Comparison of ENCODE assay signal across 19 mouse cellular contexts in genomic region chr10:49219631-49220030, GRCm38 (mm10).
DNase-seq lines count a peak whose midpoint lies in the region; ATAC-seq lines count a peak whose summit lies in the region.
"Had no signal": no experiment of that assay in that cellular context is flagged by ENCODE, and none has a peak within 500 bp of the region (broad histone marks: within the 10 kb centered on the region; RNA-seq: fewer than 3 reads in every experiment).

No protein-coding gene starts in this region.

- no peak overlapping the region for H3K4me3 ChIP-seq in midbrain, embryonic 12.5 days
- H3K4me3 ChIP-seq in midbrain, embryonic 14.5 days (replicated peaks; ENCODE audit: low read depth, low read length) = no peak overlapping the region
- no peak overlapping the region for H3K4me3 ChIP-seq in hindbrain, embryonic 15.5 days
- no peak overlapping the region for H3K4me3 ChIP-seq in neural tube, embryonic 14.5 days (ENCODE audit: low read depth, low read length)
- H3K4me3 ChIP-seq: embryonic facial prominence, embryonic 15.5 days; heart, embryonic 12.5 days; layer of hippocampus, adult 2 months had no signal

- H3K9me3 ChIP-seq in midbrain, embryonic 12.5 days = no peaks in the 10 kb centered on the region
- no peaks in the 10 kb centered on the region for H3K9me3 ChIP-seq in midbrain, embryonic 14.5 days (ENCODE audit: control insufficient read depth, low read length)
- H3K9me3 ChIP-seq in hindbrain, embryonic 15.5 days = no peaks in the 10 kb centered on the region
- H3K9me3 ChIP-seq in neural tube, embryonic 14.5 days (ENCODE audit: control insufficient read depth, low read length) = no peaks in the 10 kb centered on the region
- H3K9me3 ChIP-seq: embryonic facial prominence, embryonic 15.5 days; heart, embryonic 12.5 days had no signal

- no peaks in the 10 kb centered on the region for H3K36me3 ChIP-seq in midbrain, embryonic 12.5 days
- no peaks in the 10 kb centered on the region for H3K36me3 ChIP-seq in midbrain, embryonic 14.5 days (ENCODE audit: control insufficient read depth, insufficient read depth, low read length)
- no peaks in the 10 kb centered on the region for H3K36me3 ChIP-seq in hindbrain, embryonic 15.5 days
- no peaks in the 10 kb centered on the region for H3K36me3 ChIP-seq in neural tube, embryonic 14.5 days (ENCODE audit: control insufficient read depth, insufficient read depth, low read length)
- H3K36me3 ChIP-seq: embryonic facial prominence, embryonic 15.5 days; heart, embryonic 12.5 days had no signal

- H3K27ac ChIP-seq in midbrain, embryonic 12.5 days (replicated peaks) = no peak overlapping the region
- no peak overlapping the region for H3K27ac ChIP-seq in midbrain, embryonic 14.5 days (replicated peaks; ENCODE audit: low read depth, low read length)
- H3K27ac ChIP-seq in hindbrain, embryonic 15.5 days (replicated peaks) = no peak overlapping the region
- H3K27ac ChIP-seq in neural tube, embryonic 14.5 days (ENCODE audit: low read depth, low read length) = no peak overlapping the region
- H3K27ac ChIP-seq: embryonic facial prominence, embryonic 15.5 days; layer of hippocampus, adult 2 months had no signal

- DNase-seq in embryo, embryonic 11.5 days (ENCODE audit: low read depth, low spot score) = peak; percentile 2
- DNase-seq in embryo, embryonic 9.5 days (ENCODE audit: extremely low spot score) = no peak
- no peak for DNase-seq in midbrain, embryonic 14.5 days
- DNase-seq in heart, adult 18-20 months = no peak
- DNase-seq in heart, adult 11 months = no peak
- DNase-seq: adrenal gland, postnatal 36 days; gastrocnemius, postnatal 25 days; heart, postnatal 4 days; kidney, adult 18-20 months; liver; lung, adult 2 months; lung, postnatal 4 days; thymus, adult 18-20 months had no signal

- WGBS in midbrain, embryonic 12.5 days = 66% methylated on average over 3 of the region's 3 CpGs
- 64% methylated on average over 3 of the region's 3 CpGs for WGBS in midbrain, embryonic 14.5 days
- 39% methylated on average over 3 of the region's 3 CpGs for WGBS in hindbrain, embryonic 15.5 days
- 23% methylated on average over 3 of the region's 3 CpGs for WGBS in neural tube, embryonic 14.5 days

- H3K9ac ChIP-seq in midbrain, embryonic 12.5 days (replicated peaks) = no peak overlapping the region
- H3K9ac ChIP-seq in midbrain, embryonic 14.5 days (replicated peaks; ENCODE audit: low read length) = no peak overlapping the region
- H3K9ac ChIP-seq in hindbrain, embryonic 15.5 days = no peak overlapping the region
- no peak overlapping the region for H3K9ac ChIP-seq in neural tube, embryonic 14.5 days (replicated peaks; ENCODE audit: low read depth, low read length)
- H3K9ac ChIP-seq: embryonic facial prominence, embryonic 15.5 days; heart, embryonic 12.5 days had no signal

- peak; percentile 80; the same call in 1 of the 2 replicates for ATAC-seq in midbrain, embryonic 12.5 days (ENCODE audit: low FRiP score, low read depth)
- no peak for ATAC-seq in midbrain, embryonic 14.5 days (ENCODE audit: low FRiP score, low TSS enrichment)
- 0 out of 2 replicates have a peak, but pooled peaks have one; percentile 68 for ATAC-seq in hindbrain, embryonic 15.5 days (ENCODE audit: low FRiP score, low read depth)
- ATAC-seq in neural tube, embryonic 14.5 days (ENCODE audit: low read depth) = peak; percentile 96

- no peaks in the 10 kb centered on the region for H3K27me3 ChIP-seq in midbrain, embryonic 12.5 days
- H3K27me3 ChIP-seq in midbrain, embryonic 14.5 days (ENCODE audit: control insufficient read depth, insufficient read depth, low read length) = no peaks in the 10 kb centered on the region
- H3K27me3 ChIP-seq in hindbrain, embryonic 15.5 days = no peaks in the 10 kb centered on the region
- H3K27me3 ChIP-seq in neural tube, embryonic 14.5 days (ENCODE audit: control insufficient read depth, insufficient read depth, low read length) = no peaks in the 10 kb centered on the region
- H3K27me3 ChIP-seq: embryonic facial prominence, embryonic 15.5 days; heart, embryonic 12.5 days had no signal

- no peak overlapping the region for H3K4me2 ChIP-seq in midbrain, embryonic 12.5 days (replicated peaks)
- H3K4me2 ChIP-seq in midbrain, embryonic 14.5 days (ENCODE audit: low read length) = no peak overlapping the region
- no peak overlapping the region for H3K4me2 ChIP-seq in hindbrain, embryonic 15.5 days
- H3K4me2 ChIP-seq in neural tube, embryonic 14.5 days (ENCODE audit: low read depth, low read length) = no peak overlapping the region
- H3K4me2 ChIP-seq: embryonic facial prominence, embryonic 15.5 days; heart, embryonic 12.5 days had no signal

- no peaks in the 10 kb centered on the region for H3K4me1 ChIP-seq in midbrain, embryonic 12.5 days
- no peaks in the 10 kb centered on the region for H3K4me1 ChIP-seq in midbrain, embryonic 14.5 days (ENCODE audit: control insufficient read depth, insufficient read depth, low read length)
- H3K4me1 ChIP-seq in hindbrain, embryonic 15.5 days (replicated peaks) = no peaks in the 10 kb centered on the region
- H3K4me1 ChIP-seq in neural tube, embryonic 14.5 days (ENCODE audit: control insufficient read depth, insufficient read depth, low read length) = no peaks in the 10 kb centered on the region
- H3K4me1 ChIP-seq: embryonic facial prominence, embryonic 15.5 days; heart, embryonic 12.5 days had no signal
